8 mouse cellular contexts compared by ENCODE assay signal in the genomic region with DNA sequence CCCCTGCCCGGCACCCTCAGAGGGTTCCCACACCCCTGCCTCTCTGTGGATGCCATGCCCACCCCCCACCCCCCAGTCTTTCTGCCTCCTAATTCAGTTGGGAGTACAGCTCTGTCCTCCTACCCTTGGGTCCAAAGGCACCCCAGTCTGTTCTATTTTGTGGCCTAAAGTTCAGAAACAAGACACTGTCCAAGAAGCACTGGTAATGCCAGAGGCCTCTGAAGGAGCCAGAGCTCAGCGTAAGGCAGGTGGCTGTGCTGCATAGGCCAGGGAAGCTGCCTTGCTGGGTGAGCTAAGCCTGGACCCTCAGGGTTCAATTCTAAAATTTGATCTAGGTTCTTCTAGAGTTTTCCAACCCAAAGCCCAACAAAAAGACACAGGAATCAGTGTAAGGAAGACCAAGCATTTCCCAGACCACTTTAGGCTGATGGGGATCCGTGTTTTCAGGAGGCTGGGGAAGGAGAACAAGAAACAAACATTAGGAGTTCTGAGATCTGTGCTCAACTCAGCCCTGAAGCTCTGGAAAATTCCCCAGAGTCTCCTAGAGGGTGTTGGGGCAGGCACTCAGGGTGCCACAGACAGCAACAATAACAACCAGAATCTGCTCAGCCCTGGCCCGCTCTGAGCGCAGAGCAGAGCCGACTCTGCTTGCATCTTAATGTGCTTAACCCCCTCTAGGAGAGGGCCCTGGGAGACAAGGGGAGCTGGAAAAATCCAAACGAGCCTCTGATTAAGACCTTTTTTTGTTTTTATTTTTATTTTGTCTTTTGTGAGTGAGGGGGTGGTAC.
DNase-seq lines count a peak whose midpoint lies in the region; ATAC-seq and TF ChIP-seq lines count a peak whose summit lies in the region.

No protein-coding gene starts in this region.

- intact Hi-C loops in heart, adult 2 months (cut with DNase I): loop anchor here (1.0 kb wide), 1 partner anchor 37 kb away; no protein-coding TSS in a partner anchor
- intact Hi-C loops in heart, postnatal 36 days (cut with DNase I): loop anchor here (2.0 to 5.0 kb wide), 2 partner anchors 20 to 35 kb away; no protein-coding TSS in a partner anchor

- 73% methylated on average over 7 of the region's 7 CpGs for WGBS in heart, adult 2 months
- 16% methylated on average over 7 of the region's 7 CpGs for WGBS in hindbrain, embryonic 12.5 days
- WGBS in macrophage (ENCODE audit: missing documents): 96% methylated on average over 7 of the region's 7 CpGs

- H3K36me3 ChIP-seq in heart, adult 2 months (ENCODE audit: control insufficient read depth, insufficient read depth, low read length): no peaks in the 10 kb centered on the region
- H3K36me3 ChIP-seq in hindbrain, embryonic 12.5 days: no peaks in the 10 kb centered on the region
- H3K36me3 ChIP-seq in macrophage (ENCODE audit: inconsistent target): no peaks in the 10 kb centered on the region

- no peak for TF ChIP-seq CTCF in heart, adult 2 months (IDR thresholded peaks at IDR 0.05)

- peaks cover 16% of the 10 kb centered on the region for H3K4me1 ChIP-seq in heart, adult 2 months (ENCODE audit: control insufficient read depth, insufficient read depth, low read length)
- peaks cover 29% of the 10 kb centered on the region for H3K4me1 ChIP-seq in brown adipose tissue, adult 24 weeks (ENCODE audit: control insufficient read depth, insufficient read depth, insufficient read length, low read length)
- peaks cover 91% of the 10 kb centered on the region for H3K4me1 ChIP-seq in hindbrain, embryonic 12.5 days

- H3K27ac ChIP-seq in heart, adult 2 months: peak overlapping the region; percentile 71
- H3K27ac ChIP-seq in brown adipose tissue, adult 24 weeks (replicated peaks; ENCODE audit: low read depth, low read length): peak overlapping the region; percentile 58
- peak overlapping the region; percentile 100 for H3K27ac ChIP-seq in hindbrain, embryonic 12.5 days
- H3K27ac ChIP-seq in macrophage: peak overlapping the region; percentile 31; the same call in 1 of the 2 replicates

- TF ChIP-seq EP300 in heart, adult 2 months (IDR thresholded peaks at IDR 0.05; ENCODE audit: insufficient read depth, low read depth, low read length): no peak

- no peak for TF ChIP-seq POLR2A in heart, adult 2 months (IDR thresholded peaks at IDR 0.05; ENCODE audit: insufficient read depth, low read depth, low read length)

- peak overlapping the region; percentile 19 for H3K4me2 ChIP-seq in hindbrain, embryonic 12.5 days (replicated peaks)

- no peaks in the 10 kb centered on the region for H3K9me3 ChIP-seq in hindbrain, embryonic 12.5 days (replicated peaks)

- no peaks in the 10 kb centered on the region for H3K27me3 ChIP-seq in heart, adult 2 months (ENCODE audit: control insufficient read depth, insufficient read depth, low read length)
- no peaks in the 10 kb centered on the region for H3K27me3 ChIP-seq in hindbrain, embryonic 12.5 days

- no peaks in the 10 kb centered on the region for H3K79me2 ChIP-seq in heart, adult 2 months (replicated peaks; ENCODE audit: control insufficient read depth, insufficient read depth, low read length)
- H3K79me2 ChIP-seq in macrophage (ENCODE audit: inconsistent target): no peaks in the 10 kb centered on the region

- no peak overlapping the region for H3K4me3 ChIP-seq in heart, adult 2 months
- no peak overlapping the region for H3K4me3 ChIP-seq in brown adipose tissue, adult 24 weeks (ENCODE audit: insufficient read depth, low read depth, low read length)
- no peak overlapping the region for H3K4me3 ChIP-seq in hindbrain, embryonic 12.5 days
- H3K4me3 ChIP-seq in macrophage (ENCODE audit: inconsistent target): no peak overlapping the region

- no peak for DNase-seq in heart, adult 2 months
- DNase-seq in heart, postnatal 36 days: no peak
- DNase-seq in frontal cortex, adult 2 months (ENCODE audit: extremely low spot score in 1 of 2, low spot score in 1 of 2): no peak
- DNase-seq in testis, postnatal 10 days (ENCODE audit: low spot score): no peak

- H3K9ac ChIP-seq in heart, adult 2 months (ENCODE audit: low read depth, low read length): no peak overlapping the region
- peak overlapping the region; percentile 74 for H3K9ac ChIP-seq in hindbrain, embryonic 12.5 days

- no peak for ATAC-seq in hindbrain, embryonic 12.5 days (ENCODE audit: low FRiP score)
- no peak for ATAC-seq in monocyte, adult 5-6 weeks (replicated peaks; ENCODE audit: insufficient number of reproducible peaks, low FRiP score, low TSS enrichment, poor library complexity, severe bottlenecking)

Comparison
In these comparisons a context has a peak if more than half of its experiments do, and no peak if none do; other contexts are left out.
1. H3K27ac ChIP-seq: peak in every context shown above with its lines; median percentile 100 in hindbrain, embryonic 12.5 days; 71 in heart, adult 2 months; 58 in brown adipose tissue, adult 24 weeks; 31 in macrophage.